Mouse (Mus musculus): ENCODE measurements around the gene Fam69a.

- TF ChIP-seq POLR2A (IDR thresholded peaks at IDR 0.05; ENCODE audit: low read depth, low read length) (no peak), CTCF (IDR thresholded peaks at IDR 0.05; ENCODE audit: extremely low read depth, insufficient read length, insufficient replicate concordance, low read depth, low read length) (no peak)
These were observed 112.2 kb downstream of the Fam69a start, which contains the start of gene Evi5 for GRCm38 (mm10) chr5:107874561-107875260.

Measured in small intestine, adult 2 months (tissue).